Mouse (Mus musculus): ENCODE measurements around the gene Adamts7. TPM values are rescaled to one million over a fixed set of nuclear protein-coding genes. Genes with fewer than 3 reads are reported as not detected.

The Adamts7 gene
- polyA plus RNA-seq, 1 experiment = 6.4 TPM

Other genes starting within 250 kb of the Adamts7 start
- 183 and 230 TPM in 2 replicates for gene Ctsh, start 108.9 kb upstream of the Adamts7 start, polyA plus RNA-seq (2012; rRNA removed)
- 399 and 411 TPM in 2 replicates for gene Morf4l1, start 48.3 kb upstream of the Adamts7 start, polyA plus RNA-seq (2012; rRNA removed)
- 43.5 and 47.9 TPM in 2 replicates for gene Tbc1d2b, start 107.7 kb downstream of the Adamts7 start, polyA plus RNA-seq (2012; rRNA removed)

All from urinary bladder, adult 2 months (tissue).